Mouse (Mus musculus): ENCODE measurements around the gene Prrxl1. TPM values are rescaled to one million over a fixed set of nuclear protein-coding genes. Genes with fewer than 3 reads are reported as not detected.

The Prrxl1 gene
- polyA plus RNA-seq, 1 experiment = not detected

- Histone ChIP-seq H3K79me2 (ENCODE audit: control insufficient read depth, insufficient read depth) (no peaks in the 10 kb centered on the region), H3K36me3 (ENCODE audit: control insufficient read depth, insufficient read depth) (no peaks in the 10 kb centered on the region), H3K27me3 (ENCODE audit: control insufficient read depth, insufficient read depth, insufficient read length) (peaks cover 28% of the 10 kb centered on the region), H3ac (ENCODE audit: control insufficient read depth, insufficient read length) (no peak overlapping the region), H3K4me3 (no peak overlapping the region), H3K4me2 (ENCODE audit: low read depth) (no peak overlapping the region)
- TF ChIP-seq POLR2AphosphoS2 (IDR thresholded peaks at IDR 0.05; ENCODE audit: insufficient read length, low read depth) (no peak), MYOD1 (IDR thresholded peaks at IDR 0.05; ENCODE audit: control insufficient read depth in 1 of 3, insufficient read length in 2 of 3, low read depth in 2 of 3) (no peak), SRF (IDR thresholded peaks at IDR 0.05; ENCODE audit: control insufficient read depth, insufficient read length, low read depth) (no peak)
These were observed 96.7 kb downstream of the Prrxl1 start for GRCm38 (mm10) chr14:32695906-32696305.

GRCm38 (mm10) chr14:32696344-32696743 is 97.1 kb downstream of the Prrxl1 start:
- Histone ChIP-seq H3K27me3 (ENCODE audit: control insufficient read depth, insufficient read depth, insufficient read length) (peaks cover 28% of the 10 kb centered on the region), H3K79me2 (ENCODE audit: control insufficient read depth, insufficient read depth) (no peaks in the 10 kb centered on the region), H3ac (ENCODE audit: control insufficient read depth, insufficient read length) (no peak overlapping the region), H3K4me2 (ENCODE audit: low read depth) (no peak overlapping the region), H3K4me3 (no peak overlapping the region), H3K36me3 (ENCODE audit: control insufficient read depth, insufficient read depth) (no peaks in the 10 kb centered on the region)
- TF ChIP-seq MYOG (IDR thresholded peaks at IDR 0.05; ENCODE audit: control insufficient read depth in 1 of 3, insufficient read depth in 1 of 3, insufficient read length in 2 of 3, low read depth in 2 of 3) = no peak
- TF ChIP-seq MYOD1 (IDR thresholded peaks at IDR 0.05; ENCODE audit: control insufficient read depth in 1 of 3, insufficient read length in 2 of 3, low read depth in 2 of 3) = no peak
- no peak for TF ChIP-seq SRF (IDR thresholded peaks at IDR 0.05; ENCODE audit: control insufficient read depth, insufficient read length, low read depth)
- TF ChIP-seq CEBPB (IDR thresholded peaks at IDR 0.05; ENCODE audit: insufficient read depth, poor library complexity, severe bottlenecking) = no peak
- no peak for TF ChIP-seq REST (IDR thresholded peaks at IDR 0.05; ENCODE audit: insufficient read depth, insufficient read length)
- no peak for TF ChIP-seq POLR2AphosphoS2 (IDR thresholded peaks at IDR 0.05; ENCODE audit: insufficient read length, low read depth)
- TF ChIP-seq TCF12 (IDR thresholded peaks at IDR 0.05; ENCODE audit: insufficient read depth, poor library complexity, severe bottlenecking) = no peak
- no peak for TF ChIP-seq MAX (IDR thresholded peaks at IDR 0.05; ENCODE audit: low read depth)
- no peak for TF ChIP-seq E2F4 (IDR thresholded peaks at IDR 0.05; ENCODE audit: insufficient read depth)
- no peak for TF ChIP-seq USF1 (IDR thresholded peaks at IDR 0.05; ENCODE audit: low read depth)
- no peak for TF ChIP-seq TCF3 (IDR thresholded peaks at IDR 0.05; ENCODE audit: insufficient read length, low read depth)
- no peak for TF ChIP-seq POLR2A (IDR thresholded peaks at IDR 0.05; ENCODE audit: insufficient read length, low read depth)

- H3K79me2 ChIP-seq (ENCODE audit: control insufficient read depth, insufficient read depth) = no peaks in the 10 kb centered on the region
- no peaks in the 10 kb centered on the region for H3K36me3 ChIP-seq (ENCODE audit: control insufficient read depth, insufficient read depth)
- H3K27me3 ChIP-seq (ENCODE audit: control insufficient read depth, insufficient read depth, insufficient read length) = peaks cover 26% of the 10 kb centered on the region
- no peak overlapping the region for H3K4me3 ChIP-seq
- peak overlapping the region; percentile 60 for H3K4me2 ChIP-seq (ENCODE audit: low read depth)
- TF ChIP-seq MYOD1 (IDR thresholded peaks at IDR 0.05; ENCODE audit: control insufficient read depth in 1 of 3, insufficient read length in 2 of 3, low read depth in 2 of 3) (no peak), REST (IDR thresholded peaks at IDR 0.05; ENCODE audit: insufficient read depth, insufficient read length) (no peak), TCF12 (IDR thresholded peaks at IDR 0.05; ENCODE audit: insufficient read depth, poor library complexity, severe bottlenecking) (no peak), TCF3 (IDR thresholded peaks at IDR 0.05; ENCODE audit: insufficient read length, low read depth) (no peak), CEBPB (IDR thresholded peaks at IDR 0.05; ENCODE audit: insufficient read depth, poor library complexity, severe bottlenecking) (peak; percentile 59; the same call in 1 of the 2 replicates), SRF (IDR thresholded peaks at IDR 0.05; ENCODE audit: control insufficient read depth, insufficient read length, low read depth) (no peak), MAX (IDR thresholded peaks at IDR 0.05; ENCODE audit: low read depth) (no peak)
- no peak overlapping the region for H3ac ChIP-seq (ENCODE audit: control insufficient read depth, insufficient read length)
These were observed 98.6 kb downstream of the Prrxl1 start for GRCm38 (mm10) chr14:32697774-32698173.

- H3K4me3 ChIP-seq = no peak overlapping the region
- H3K4me2 ChIP-seq (ENCODE audit: low read depth) = peak overlapping the region; percentile 60
- TF ChIP-seq MYOD1 (IDR thresholded peaks at IDR 0.05; ENCODE audit: control insufficient read depth in 1 of 3, insufficient read length in 2 of 3, low read depth in 2 of 3) (no peak), USF1 (IDR thresholded peaks at IDR 0.05; ENCODE audit: low read depth) (no peak), MAX (IDR thresholded peaks at IDR 0.05; ENCODE audit: low read depth) (no peak)
- H3K36me3 ChIP-seq (ENCODE audit: control insufficient read depth, insufficient read depth) = no peaks in the 10 kb centered on the region
- no peaks in the 10 kb centered on the region for H3K79me2 ChIP-seq (ENCODE audit: control insufficient read depth, insufficient read depth)
- H3K27me3 ChIP-seq (ENCODE audit: control insufficient read depth, insufficient read depth, insufficient read length) = peaks cover 21% of the 10 kb centered on the region
- no peak overlapping the region for H3ac ChIP-seq (ENCODE audit: control insufficient read depth, insufficient read length)
These were observed 99.3 kb downstream of the Prrxl1 start for GRCm38 (mm10) chr14:32698556-32698955.

Other genes starting within 250 kb of the Prrxl1 start
- gene 1700024G13Rik, start 211.0 kb upstream of the Prrxl1 start, polyA plus RNA-seq (2012; fragmentation: generic; extraction: Trizol) = not detected
- gene Slc18a3, start 134.6 kb upstream of the Prrxl1 start, polyA plus RNA-seq (2012; fragmentation: generic; extraction: Trizol) = not detected
- not detected for gene Chat, start 133.4 kb upstream of the Prrxl1 start, polyA plus RNA-seq (2012; fragmentation: generic; extraction: Trizol)
- 2.1 TPM for gene Ercc6, start 85.9 kb upstream of the Prrxl1 start, polyA plus RNA-seq (2012; fragmentation: generic; extraction: Trizol)
- 2.7 TPM for gene 3425401B19Rik, start 85.9 kb downstream of the Prrxl1 start, polyA plus RNA-seq (2012; fragmentation: generic; extraction: Trizol)
- 0.05 TPM for gene Tmem273, start 186.6 kb downstream of the Prrxl1 start, polyA plus RNA-seq (2012; fragmentation: generic; extraction: Trizol)
- not detected for gene Fam170b, start 234.6 kb downstream of the Prrxl1 start, polyA plus RNA-seq (2012; fragmentation: generic; extraction: Trizol)